Mouse (Mus musculus) MEL (cell line): ENCODE data around the gene Sh3d19.

Experiments
- E2F4 ChIP-seq: IDR thresholded peaks from 2 replicates; pipeline ENCODE4 v1.6.1; 2011; ENCODE audit warnings: low read depth, low read length, improper control_type of control experiment, borderline replicate concordance
- POLR2A ChIP-seq, 2 experiments: IDR thresholded peaks; 2 replicates each; pipeline ENCODE4 v1.6.1; 2011 to 2012; ENCODE audit warnings: low read length in 2 of 2, mild to moderate bottlenecking in 2 of 2, control low read depth in 1 of 2, improper control_type of control experiment in 1 of 2, low read depth in 1 of 2, moderate library complexity in 1 of 2; ENCODE audit not compliant: control insufficient read depth in 1 of 2, insufficient read depth in 1 of 2, poor library complexity in 1 of 2
- SMC3 ChIP-seq: IDR thresholded peaks from 2 replicates; pipeline ENCODE4 v1.6.1; 2011; ENCODE audit warnings: low read depth, low read length, improper control_type of control experiment
- TBP ChIP-seq: IDR thresholded peaks from 2 replicates; pipeline ENCODE4 v1.8.0; 2011; ENCODE audit warnings: low read depth, low read length, improper control_type of control experiment
- ZKSCAN1 ChIP-seq: IDR thresholded peaks from 2 replicates; pipeline ENCODE4 v1.6.1; 2012; ENCODE audit warnings: low read depth, mild to moderate bottlenecking, inconsistent platforms, low read length, improper control_type of control experiment, moderate library complexity

- TF ChIP-seq E2F4, result no peak
- TF ChIP-seq ZKSCAN1, result no peak
- no peak for TF ChIP-seq POLR2A (IDR thresholded peaks at IDR 0.05; ENCODE audit: control insufficient read depth in 1 of 2, insufficient read depth in 1 of 2, low read depth in 1 of 2, low read length in 2 of 2, poor library complexity in 1 of 2)
- no peak for TF ChIP-seq SMC3
- TF ChIP-seq TBP, result no peak
Measured at GRCm38 (mm10) chr3:86004751-86005150, 33.8 kb downstream of the Sh3d19 start.
